Mouse (Mus musculus) kidney, adult 11 months (tissue): Measurements from ENCODE around the gene Efcab7.

Experiments used
- DNase-seq: peaks from one replicate; pipeline ENCODE4 v3.0.0; 2022

Gene Efcab7

GRCm38 (mm10) chr4:99945011-99945410, 116.0 kb downstream of the Efcab7 start:
- no peak for DNase-seq

- no peak for DNase-seq
Observed at GRCm38 (mm10) chr4:99946516-99946915, 117.5 kb downstream of the Efcab7 start.

GRCm38 (mm10) chr4:99947192-99947591, 118.2 kb downstream of the Efcab7 start:
- DNase-seq = no peak

- DNase-seq = no peak
Observed at GRCm38 (mm10) chr4:99947896-99948295, 118.9 kb downstream of the Efcab7 start.

- DNase-seq = no peak
Observed at GRCm38 (mm10) chr4:99953904-99954303, 124.9 kb downstream of the Efcab7 start.

GRCm38 (mm10) chr4:99955396-99955795, 126.4 kb downstream of the Efcab7 start:
- DNase-seq = no peak

GRCm38 (mm10) chr4:99957186-99957585, 128.2 kb downstream of the Efcab7 start:
- no peak for DNase-seq

- no peak for DNase-seq
Observed at GRCm38 (mm10) chr4:99958084-99958815, 129.3 kb downstream of the Efcab7 start.

GRCm38 (mm10) chr4:99959308-99959707, 130.3 kb downstream of the Efcab7 start:
- DNase-seq = no peak
